Mouse (Mus musculus) thymus, adult 18-20 months (tissue): Measurements from ENCODE around the gene Abhd2.

Source experiments
- DNase-seq, 2 experiments: peaks; one replicate each; pipeline ENCODE4 v3.0.0; 2022; ENCODE audit warnings: mixed read lengths in 2 of 2

Abhd2 gene

GRCm38 (mm10) chr7:79295196-79295826 lies 22.3 kb downstream of the Abhd2 start:
- DNase-seq: no peak

GRCm38 (mm10) chr7:79298681-79299080 lies 25.7 kb downstream of the Abhd2 start:
- DNase-seq: no peak

GRCm38 (mm10) chr7:79299548-79299947 lies 26.5 kb downstream of the Abhd2 start:
- no peak for DNase-seq

GRCm38 (mm10) chr7:79300432-79301151 lies 27.6 kb downstream of the Abhd2 start:
- no peak for DNase-seq

- DNase-seq: no peak
These were observed 29.1 kb downstream of the Abhd2 start for GRCm38 (mm10) chr7:79302145-79302544.

GRCm38 (mm10) chr7:79302586-79302985 lies 29.6 kb downstream of the Abhd2 start:
- no peak for DNase-seq

- no peak for DNase-seq
These were observed 30.3 kb downstream of the Abhd2 start for GRCm38 (mm10) chr7:79303183-79303761.

GRCm38 (mm10) chr7:79308455-79309030 lies 35.5 kb downstream of the Abhd2 start:
- DNase-seq: no peak

GRCm38 (mm10) chr7:79309247-79310190 lies 36.5 kb downstream of the Abhd2 start:
- no peak for DNase-seq

GRCm38 (mm10) chr7:79310191-79310555 lies 37.2 kb downstream of the Abhd2 start:
- no peak for DNase-seq

GRCm38 (mm10) chr7:79311420-79311988 lies 38.5 kb downstream of the Abhd2 start:
- DNase-seq: no peak

GRCm38 (mm10) chr7:79312246-79312645 lies 39.2 kb downstream of the Abhd2 start:
- DNase-seq: no peak

GRCm38 (mm10) chr7:79313519-79314059 lies 40.6 kb downstream of the Abhd2 start:
- no peak for DNase-seq

- no peak for DNase-seq
These were observed 41.5 kb downstream of the Abhd2 start for GRCm38 (mm10) chr7:79314517-79314916.

GRCm38 (mm10) chr7:79315149-79315548 lies 42.1 kb downstream of the Abhd2 start:
- no peak for DNase-seq

GRCm38 (mm10) chr7:79316069-79316695 lies 43.2 kb downstream of the Abhd2 start:
- DNase-seq: no peak

GRCm38 (mm10) chr7:79317576-79317975 lies 44.6 kb downstream of the Abhd2 start:
- no peak for DNase-seq

- DNase-seq: no peak
These were observed 45.3 kb downstream of the Abhd2 start for GRCm38 (mm10) chr7:79318110-79318801.

- DNase-seq: no peak
These were observed 50.9 kb downstream of the Abhd2 start for GRCm38 (mm10) chr7:79323855-79324254.

- no peak for DNase-seq
These were observed 55.8 kb downstream of the Abhd2 start for GRCm38 (mm10) chr7:79328769-79329168.

GRCm38 (mm10) chr7:79331197-79331596 lies 58.2 kb downstream of the Abhd2 start:
- no peak for DNase-seq
